Mouse (Mus musculus) ES-Bruce4 (cell line): ENCODE measurements around the gene Fndc8. TPM values are rescaled to one million over a fixed set of nuclear protein-coding genes. Genes with fewer than 3 reads are reported as not detected.

ENCODE experiments used
- H3K27ac ChIP-seq: 2 replicates; pipeline ENCODE4 v1.5.1; 2012; ENCODE audit warnings: low read length, inconsistent platforms; ENCODE audit not compliant: insufficient read depth
- H3K27me3 ChIP-seq: 2 replicates; pipeline ENCODE4 v1.6.1; 2012; ENCODE audit warnings: mild to moderate bottlenecking, low read length, inconsistent platforms; ENCODE audit not compliant: control insufficient read depth, poor library complexity, insufficient read depth, severe bottlenecking
- H3K36me3 ChIP-seq: 2 replicates; pipeline ENCODE4 v1.6.1; 2012; ENCODE audit warnings: inconsistent platforms, mild to moderate bottlenecking, low read length, moderate library complexity; ENCODE audit not compliant: control insufficient read depth, poor library complexity, insufficient read depth, severe bottlenecking
- H3K4me1 ChIP-seq: one replicate; pipeline ENCODE4 v1.8.1; 2011; ENCODE audit warnings: low read length; ENCODE audit not compliant: control insufficient read depth, insufficient read depth
- H3K4me3 ChIP-seq: 2 replicates; pipeline ENCODE4 v1.5.1; 2011; ENCODE audit warnings: low read depth, mild to moderate bottlenecking, low read length
- H3K9ac ChIP-seq: 2 replicates; pipeline ENCODE4 v1.6.1; 2012; ENCODE audit warnings: low read depth, mild to moderate bottlenecking, inconsistent platforms; ENCODE audit not compliant: poor library complexity, severe bottlenecking
- H3K9me3 ChIP-seq: replicated peaks from 2 replicates; pipeline ENCODE4 v1.6.1; 2012; ENCODE audit warnings: mild to moderate bottlenecking, low read length, inconsistent platforms; ENCODE audit not compliant: control insufficient read depth, poor library complexity, insufficient read depth, severe bottlenecking
- CTCF ChIP-seq: IDR thresholded peaks from one replicate; pipeline ENCODE4 v1.8.1; 2011; ENCODE audit warnings: low read depth, low read length
- EP300 ChIP-seq: IDR thresholded peaks from 2 replicates; pipeline ENCODE4 v1.6.1; 2011; ENCODE audit warnings: low read depth, low read length; ENCODE audit not compliant: insufficient read depth
- POLR2A ChIP-seq: IDR thresholded peaks from one replicate; pipeline ENCODE4 v1.8.1; 2011; ENCODE audit warnings: low read length; ENCODE audit not compliant: insufficient read depth
- polyA plus RNA-seq: library from polyadenylated mRNA; stranded (reverse); fragments of >200 nt; gene quantifications from 2 replicates; pipeline ENCODE4 v1.2.4, GENCODE M21; 2011; ENCODE audit warnings: low read depth; ENCODE audit not compliant: missing spikeins, insufficient read depth, insufficient read length

Fndc8 gene
- polyA plus RNA-seq, 1 experiment = not detected

DNA sequence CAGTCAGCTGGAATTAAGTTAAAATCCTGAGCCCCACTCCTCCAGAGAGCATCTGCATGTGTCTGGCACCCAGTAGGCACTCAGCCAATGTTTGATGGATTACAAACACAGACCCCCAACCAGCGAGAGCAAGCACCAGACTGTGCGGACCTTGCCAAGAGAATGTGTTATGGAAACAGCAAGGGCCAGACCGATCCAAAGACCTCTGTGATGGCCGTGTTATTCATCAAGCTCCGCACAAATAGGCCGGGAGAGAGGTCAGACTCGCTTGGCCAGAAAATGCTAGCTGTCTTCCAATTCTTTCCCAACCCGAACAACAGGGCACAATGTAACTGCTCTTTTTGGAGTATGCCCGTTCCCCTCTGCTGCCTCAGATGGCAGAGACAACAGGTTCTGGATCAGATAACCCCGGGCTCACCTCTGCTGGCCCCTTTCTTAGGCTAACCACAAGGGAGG lies 3.4 kb upstream of the Fndc8 start:
- Histone ChIP-seq H3K36me3 (no peaks in the 10 kb centered on the region), H3K27ac (no peak overlapping the region), H3K9ac (no peak overlapping the region), H3K9me3 (no peaks in the 10 kb centered on the region), H3K4me1 (peaks cover 7% of the 10 kb centered on the region), H3K27me3 (no peaks in the 10 kb centered on the region), H3K4me3 (no peak overlapping the region)
- TF ChIP-seq CTCF = no peak
- TF ChIP-seq EP300 = no peak
- TF ChIP-seq POLR2A = no peak

- H3K4me1 ChIP-seq = peaks cover 4% of the 10 kb centered on the region
- H3K27me3 ChIP-seq = no peaks in the 10 kb centered on the region
- H3K9me3 ChIP-seq = no peaks in the 10 kb centered on the region
- no peaks in the 10 kb centered on the region for H3K36me3 ChIP-seq
- peak overlapping the region; percentile 10; the same call in 1 of the 2 replicates for H3K27ac ChIP-seq
- H3K4me3 ChIP-seq = peak overlapping the region; percentile 91
- TF ChIP-seq POLR2A (no peak), CTCF (no peak), EP300 (no peak)
- H3K9ac ChIP-seq = peak overlapping the region; percentile 83
These were observed 2.2 kb upstream of the Fndc8 start for GRCm38 (mm10) chr11:82889524-82890341.

- Histone ChIP-seq H3K4me3 (peak within 1 kb of the TSS; percentile 91), H3K27me3 (no peaks in the 10 kb centered on the region), H3K36me3 (no peaks in the 10 kb centered on the region), H3K27ac (peak within 1 kb of the TSS; percentile 10; the same call in 1 of the 2 replicates), H3K9me3 (no peaks in the 10 kb centered on the region), H3K4me1 (peaks cover 1% of the 10 kb centered on the region), H3K9ac (peak within 1 kb of the TSS; percentile 83)
- 0 out of 2 replicates have a peak, but pooled peaks have one; percentile 2 for TF ChIP-seq EP300
- no peak for TF ChIP-seq POLR2A
- TF ChIP-seq CTCF = peak; percentile 87
These were observed 1.6 kb upstream of the Fndc8 start, which contains the start of gene Rad51d for GRCm38 (mm10) chr11:82890342-82890762. TSS of gene Rad51d (minus strand) at chr11:82890614.

DNA sequence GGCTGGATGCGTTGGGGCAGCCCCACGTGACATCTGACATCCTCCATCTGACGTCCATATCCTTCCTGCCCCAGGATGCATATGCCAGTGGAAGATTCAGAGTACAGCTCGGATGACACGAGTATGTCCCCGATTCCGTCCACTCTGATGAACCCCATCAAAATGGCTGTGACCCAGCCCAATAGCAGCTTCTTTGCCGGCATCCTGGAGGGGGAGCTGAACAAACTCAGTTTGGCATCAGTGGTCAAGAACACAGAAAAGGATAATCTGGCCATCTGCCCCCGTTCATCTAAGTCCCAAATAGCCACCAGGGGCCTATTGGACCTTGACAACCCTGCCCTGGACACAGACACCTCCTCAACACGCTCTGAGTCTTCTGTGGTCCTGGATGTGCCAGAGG lies 5.6 kb downstream of the Fndc8 start:
- Histone ChIP-seq H3K4me3 (no peak overlapping the region), H3K9me3 (no peaks in the 10 kb centered on the region), H3K27me3 (no peaks in the 10 kb centered on the region), H3K36me3 (peaks cover 20% of the 10 kb centered on the region), H3K4me1 (no peaks in the 10 kb centered on the region), H3K9ac (no peak overlapping the region), H3K27ac (no peak overlapping the region)
- TF ChIP-seq EP300 (no peak), CTCF (no peak), POLR2A (no peak)

DNA sequence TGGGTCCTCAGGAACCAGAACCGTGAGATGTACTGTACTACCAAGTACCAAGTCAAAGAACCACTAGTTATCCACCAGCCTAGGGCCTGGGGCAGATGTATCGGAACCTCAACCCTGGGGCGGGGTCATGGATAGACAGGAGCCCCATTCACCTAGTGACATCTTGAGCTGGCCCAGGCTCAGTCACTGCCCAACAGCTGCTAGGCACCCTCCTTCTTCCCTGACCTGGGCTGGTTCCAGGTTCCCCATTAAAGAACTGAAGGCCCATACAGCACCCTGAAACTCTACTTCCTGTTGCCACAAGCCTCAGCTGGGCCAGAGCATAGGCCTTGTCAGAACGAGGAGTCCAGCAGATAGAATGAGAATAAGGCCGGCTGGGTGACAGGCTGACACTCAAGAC lies 7.8 kb downstream of the Fndc8 start:
- no peaks in the 10 kb centered on the region for H3K9me3 ChIP-seq
- H3K27me3 ChIP-seq = no peaks in the 10 kb centered on the region
- no peak overlapping the region for H3K27ac ChIP-seq
- H3K36me3 ChIP-seq = peaks cover 35% of the 10 kb centered on the region
- no peaks in the 10 kb centered on the region for H3K4me1 ChIP-seq
- H3K9ac ChIP-seq = no peak overlapping the region
- H3K4me3 ChIP-seq = no peak overlapping the region
- no peak for TF ChIP-seq POLR2A
